Comparison of ENCODE assay signal across 14 mouse cellular contexts in the genomic region with DNA sequence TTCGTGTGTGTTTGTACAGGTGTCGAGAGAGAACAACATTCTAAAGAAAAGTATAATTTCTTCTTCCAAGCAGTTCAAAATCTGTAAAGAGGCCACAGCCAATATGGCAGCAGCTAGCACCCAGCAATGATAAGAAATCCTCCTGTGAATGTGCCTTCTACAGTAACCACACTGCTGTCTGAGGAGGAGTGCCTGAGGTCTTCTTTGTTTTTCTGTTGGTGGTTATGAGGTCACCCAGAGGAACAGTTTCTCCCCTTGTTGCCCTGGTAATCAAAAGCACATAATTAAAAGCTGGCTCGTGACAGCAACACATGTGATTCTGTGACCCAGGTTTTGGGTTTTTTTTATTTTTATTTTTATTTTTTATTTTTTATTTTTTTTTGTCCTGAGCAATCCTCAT.
"Had no signal": no experiment of that assay in that cellular context is flagged by ENCODE, and none has a peak within 500 bp of the region (broad histone marks: within the 10 kb centered on the region; RNA-seq: fewer than 3 reads in every experiment).

No protein-coding gene starts in this region.

- H3K27ac ChIP-seq: limb, embryonic 13.5 days; liver, embryonic 14.5 days; midbrain, embryonic 15.5 days; stomach, postnatal 0 days had no signal

- H3K27me3 ChIP-seq: limb, embryonic 13.5 days; megakaryocyte, embryonic 14.5 days; midbrain, embryonic 15.5 days had no signal

- H3K4me2 ChIP-seq: limb, embryonic 13.5 days; midbrain, embryonic 11.5 days; midbrain, embryonic 15.5 days had no signal

- H3K9me3 ChIP-seq: limb, embryonic 13.5 days; megakaryocyte, embryonic 14.5 days; midbrain, embryonic 15.5 days had no signal

- H3K9ac ChIP-seq: limb, embryonic 13.5 days; liver, embryonic 14.5 days; midbrain, embryonic 15.5 days had no signal

- H3K4me3 ChIP-seq: limb, embryonic 13.5 days; megakaryocyte, embryonic 14.5 days; midbrain, embryonic 15.5 days had no signal

- H3K36me3 ChIP-seq: limb, embryonic 13.5 days; midbrain, embryonic 15.5 days had no signal

- H3K4me1 ChIP-seq: limb, embryonic 13.5 days; megakaryocyte, embryonic 14.5 days had no signal

- ATAC-seq: lung, postnatal 0 days; midbrain, embryonic 15.5 days had no signal

- DNase-seq: kidney, adult 8-10 months; left cerebral cortex, postnatal 4 days; lung, adult 2 months; lung, postnatal 4 days; right cerebral cortex, adult 18-20 months; right cerebral cortex, postnatal 25 days; thymus, postnatal 25 days had no signal
